ENCODE assay signal across 18 mouse cellular contexts in the genomic region with DNA sequence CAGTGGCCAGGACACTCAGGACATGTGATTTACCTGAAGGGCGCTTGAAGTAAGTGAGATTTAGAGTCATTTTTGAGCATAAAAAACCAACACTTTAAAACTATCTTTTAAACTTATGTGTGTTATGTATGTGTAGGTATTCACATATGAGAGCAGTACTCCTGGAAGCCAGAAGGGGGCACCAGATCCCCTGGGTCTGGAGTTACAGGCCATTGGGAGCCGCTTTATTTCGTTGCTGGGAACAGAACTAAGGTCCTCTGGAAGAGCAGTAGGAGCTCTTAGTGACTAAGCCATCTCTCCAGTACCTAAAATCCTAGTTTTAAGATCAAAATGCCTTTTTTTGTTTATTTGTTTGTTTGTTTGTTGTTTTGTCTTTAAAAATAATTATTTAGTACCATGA.
A peak's percentile ranks its signal among the peaks of the same experiment; 100 is the strongest.
DNase-seq lines count a peak whose midpoint lies in the region; ATAC-seq and TF ChIP-seq lines count a peak whose summit lies in the region.
"Had no signal": no experiment of that assay in that cellular context is flagged by ENCODE, and none has a peak within 500 bp of the region (broad histone marks: within the 10 kb centered on the region; RNA-seq: fewer than 3 reads in every experiment).

No protein-coding gene starts in this region.

- TF ChIP-seq CTCF in kidney, postnatal 0 days (IDR thresholded peaks at IDR 0.05; ENCODE audit: low read depth), result peak; percentile 48; the same call in 1 of the 2 replicates

- no peaks in the 10 kb centered on the region for H3K9me3 ChIP-seq in kidney, postnatal 0 days (replicated peaks; ENCODE audit: low read length)
- H3K9me3 ChIP-seq: embryonic facial prominence, embryonic 15.5 days; limb, embryonic 15.5 days had no signal

- H3K4me3 ChIP-seq in kidney, postnatal 0 days (replicated peaks; ENCODE audit: low read depth, low read length), result no peak overlapping the region
- H3K4me3 ChIP-seq: embryonic facial prominence, embryonic 15.5 days; limb, embryonic 15.5 days had no signal

- peak; percentile 5 for DNase-seq in adrenal gland, postnatal 10 days
- no peak for DNase-seq in adrenal gland, postnatal 14 days
- no peak for DNase-seq in kidney, postnatal 0 days (ENCODE audit: low spot score)
- no peak for DNase-seq in kidney, postnatal 14 days
- peak; percentile 36 for DNase-seq in thymus, postnatal 4 days
- no peak for DNase-seq in thymus, postnatal 14 days
- no peak for DNase-seq in spleen, adult 18-20 months
- DNase-seq: B cell, adult 2 months; heart, postnatal 36 days; kidney, adult 8-10 months; lung, postnatal 4 days; right cerebral cortex, postnatal 14 days had no signal

- no peak overlapping the region for H3K4me2 ChIP-seq in kidney, postnatal 0 days (ENCODE audit: low read length)
- H3K4me2 ChIP-seq: embryonic facial prominence, embryonic 15.5 days; limb, embryonic 15.5 days had no signal

- WGBS in kidney, postnatal 0 days, result 97% methylated on average over 3 of the region's 3 CpGs

- no peaks in the 10 kb centered on the region for H3K36me3 ChIP-seq in kidney, postnatal 0 days (ENCODE audit: insufficient read depth, low read length)
- H3K36me3 ChIP-seq: embryonic facial prominence, embryonic 15.5 days; limb, embryonic 15.5 days had no signal

- no peak overlapping the region for H3K27ac ChIP-seq in kidney, postnatal 0 days
- H3K27ac ChIP-seq: embryonic facial prominence, embryonic 15.5 days; limb, embryonic 15.5 days had no signal

- no peaks in the 10 kb centered on the region for H3K4me1 ChIP-seq in kidney, postnatal 0 days (replicated peaks; ENCODE audit: insufficient read depth, low read length)
- H3K4me1 ChIP-seq: embryonic facial prominence, embryonic 15.5 days; limb, embryonic 15.5 days had no signal

- no peak overlapping the region for H3K9ac ChIP-seq in kidney, postnatal 0 days (ENCODE audit: low read depth, low read length)
- H3K9ac ChIP-seq: embryonic facial prominence, embryonic 15.5 days; limb, embryonic 15.5 days had no signal

- no peak for ATAC-seq in kidney, postnatal 0 days (replicated peaks; ENCODE audit: low FRiP score, low read depth)
- no peak for ATAC-seq in inflammation-experienced regulatory T-cells, adult 6 months
- ATAC-seq: activated CD4-positive, CD25-positive, alpha-beta regulatory T cell, adult 4 months; forebrain, embryonic 16.5 days; midbrain, embryonic 16.5 days had no signal

- no peaks in the 10 kb centered on the region for H3K27me3 ChIP-seq in kidney, postnatal 0 days (ENCODE audit: insufficient read depth, low read length)
- H3K27me3 ChIP-seq: embryonic facial prominence, embryonic 15.5 days; limb, embryonic 15.5 days had no signal

Comparison
In these comparisons a context has a peak if more than half of its experiments do, and no peak if none do; other contexts are left out.
1. DNase-seq: peak in adrenal gland, postnatal 10 days (single experiment) and thymus, postnatal 4 days (single experiment); none in adrenal gland, postnatal 14 days (single experiment), kidney, postnatal 0 days (single experiment), kidney, postnatal 14 days (single experiment), thymus, postnatal 14 days (single experiment) and spleen, adult 18-20 months (0 of 2).